Mouse (Mus musculus) CD4-positive, CD25-positive, alpha-beta regulatory T cell, adult 2 months (primary cell): Measurements from ENCODE around the gene Scg5.

Experiments used
- DNase-seq: peaks from one replicate; pipeline ENCODE4 v3.0.0-alpha.2; 2012; ENCODE audit warnings: low read depth, low spot score

The Scg5 gene

GRCm38 (mm10) chr2:113757525-113758310, 71.2 kb downstream of the Scg5 start:
- no peak for DNase-seq

GRCm38 (mm10) chr2:113756924-113757524, 71.9 kb downstream of the Scg5 start:
- DNase-seq: no peak

DNA sequence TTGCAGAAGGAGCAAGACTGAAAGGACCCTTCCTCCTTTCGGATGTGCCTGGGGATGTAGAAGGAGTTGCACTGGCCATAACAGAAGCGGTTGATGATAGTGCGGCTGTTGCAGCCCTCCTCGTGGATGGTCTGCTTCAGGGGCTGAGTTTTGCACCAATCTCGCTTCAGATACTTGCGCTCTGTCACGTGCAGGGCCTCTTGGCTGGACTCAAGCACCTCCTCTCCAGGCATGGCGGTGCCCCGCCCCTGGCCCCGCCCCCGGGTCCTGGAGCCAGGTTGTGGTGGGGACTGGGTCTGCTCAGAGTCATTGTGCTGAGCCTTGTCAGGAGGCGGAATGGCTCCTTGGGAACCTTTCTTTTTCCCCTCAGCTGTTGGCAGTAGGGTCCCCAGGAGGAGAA, 79.2 kb downstream of the Scg5 start:
- no peak for DNase-seq

DNA sequence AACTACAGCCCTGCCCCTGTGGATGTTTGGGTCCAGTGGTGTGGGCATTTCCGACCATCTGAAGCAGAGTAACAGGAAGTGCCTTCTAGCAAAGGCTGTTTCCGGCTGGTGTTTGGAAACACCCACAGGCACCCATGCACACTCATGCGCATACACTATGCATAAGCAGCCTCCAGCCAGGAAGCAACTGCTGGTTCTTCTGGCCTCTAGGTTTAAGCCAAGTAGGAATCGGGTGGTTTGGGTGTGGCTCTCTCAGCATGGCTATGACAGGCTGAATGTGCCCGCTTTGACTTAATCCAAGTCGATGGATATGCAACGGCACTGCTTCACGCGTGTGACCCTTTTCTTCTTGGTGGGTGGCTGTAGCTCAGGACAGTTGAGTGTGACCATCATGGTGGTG, 79.6 kb downstream of the Scg5 start:
- no peak for DNase-seq

DNA sequence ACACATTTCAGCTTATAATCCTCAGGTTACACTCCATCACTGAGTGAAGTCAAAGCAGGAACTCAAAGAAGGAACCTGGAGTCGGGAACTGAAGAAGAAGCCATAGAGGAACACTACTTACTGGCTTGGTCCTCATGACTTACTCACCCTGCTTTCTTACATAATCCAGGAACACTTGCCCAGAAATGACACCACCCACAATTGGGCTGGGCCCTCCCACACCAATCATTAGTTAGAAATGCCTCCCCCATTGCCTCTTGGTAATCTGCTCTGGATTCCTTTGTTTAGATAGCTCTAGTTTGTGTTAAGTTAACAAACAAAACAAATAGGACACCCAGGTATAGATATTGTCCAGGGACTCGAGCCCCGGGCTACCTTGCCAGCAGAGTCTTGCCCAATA, 100.3 kb downstream of the Scg5 start:
- no peak for DNase-seq
